In the genomic region with DNA sequence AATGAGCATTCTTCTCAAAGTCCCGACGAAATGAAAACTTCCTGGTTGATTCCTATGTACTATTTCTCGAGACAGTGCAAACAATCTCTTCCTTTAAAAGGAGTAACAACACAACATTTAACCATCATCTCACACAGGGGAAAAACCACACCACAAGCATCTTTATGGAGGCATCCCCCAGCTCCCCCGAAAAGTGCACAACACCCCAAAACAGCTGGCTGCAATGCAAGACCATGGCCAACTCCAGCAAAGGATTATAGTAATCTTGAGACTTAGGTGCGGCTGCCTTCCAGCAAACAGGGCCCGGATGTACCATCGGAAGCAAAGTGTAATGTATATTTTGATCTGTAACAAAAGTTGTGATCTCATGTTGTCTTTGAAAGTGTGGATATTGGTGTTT, we compare ENCODE assay signal across 9 mouse cellular contexts. TPM values are rescaled to one million over a fixed set of nuclear protein-coding genes. Genes with fewer than 3 reads are reported as not detected.
DNase-seq lines count a peak whose midpoint lies in the region; ATAC-seq and TF ChIP-seq lines count a peak whose summit lies in the region.
"Had no signal": no experiment of that assay in that cellular context is flagged by ENCODE, and none has a peak within 500 bp of the region (broad histone marks: within the 10 kb centered on the region; RNA-seq: fewer than 3 reads in every experiment).

No protein-coding gene starts in this region.

- no peaks in the 10 kb centered on the region; the same call in 1 of the 2 replicates for H3K9me3 ChIP-seq in heart, postnatal 0 days (replicated peaks; ENCODE audit: control insufficient read depth, low read length)
- H3K9me3 ChIP-seq in embryonic facial prominence, embryonic 14.5 days (ENCODE audit: control insufficient read depth, low read length): no peaks in the 10 kb centered on the region
- no peaks in the 10 kb centered on the region for H3K9me3 ChIP-seq in limb, embryonic 10.5 days (replicated peaks)
- no peaks in the 10 kb centered on the region for H3K9me3 ChIP-seq in neural tube, embryonic 12.5 days

- peaks cover 70% of the 10 kb centered on the region for H3K27me3 ChIP-seq in heart, postnatal 0 days (ENCODE audit: control insufficient read depth, insufficient read depth, low read length)
- H3K27me3 ChIP-seq in embryonic facial prominence, embryonic 14.5 days (replicated peaks; ENCODE audit: control insufficient read depth, insufficient read depth, low read length): peaks cover 18% of the 10 kb centered on the region
- peaks cover 39% of the 10 kb centered on the region for H3K27me3 ChIP-seq in limb, embryonic 10.5 days (ENCODE audit: low read depth, poor library complexity, severe bottlenecking)
- H3K27me3 ChIP-seq in neural tube, embryonic 12.5 days (replicated peaks): peaks cover 52% of the 10 kb centered on the region

- intact Hi-C loops in heart, postnatal 10 days (cut with DNase I): no loop called here

- H3K4me3 ChIP-seq in heart, postnatal 0 days (ENCODE audit: low read depth, low read length): peak overlapping the region; percentile 49
- peak overlapping the region; percentile 52 for H3K4me3 ChIP-seq in embryonic facial prominence, embryonic 14.5 days (ENCODE audit: low read depth, low read length)
- peak overlapping the region; percentile 67 for H3K4me3 ChIP-seq in limb, embryonic 10.5 days
- H3K4me3 ChIP-seq in neural tube, embryonic 12.5 days: peak overlapping the region; percentile 46

- no peaks in the 10 kb centered on the region; the same call in 1 of the 2 replicates for H3K36me3 ChIP-seq in heart, postnatal 0 days (replicated peaks; ENCODE audit: control insufficient read depth, insufficient read depth, low read length)
- no peaks in the 10 kb centered on the region for H3K36me3 ChIP-seq in embryonic facial prominence, embryonic 14.5 days (ENCODE audit: control insufficient read depth, insufficient read depth, low read length)
- no peaks in the 10 kb centered on the region for H3K36me3 ChIP-seq in limb, embryonic 10.5 days
- no peaks in the 10 kb centered on the region for H3K36me3 ChIP-seq in neural tube, embryonic 12.5 days
- H3K36me3 ChIP-seq: G1E had no signal

- TF ChIP-seq CTCF in heart, postnatal 0 days (IDR thresholded peaks at IDR 0.05; ENCODE audit: low read depth): no peak

- no peak for DNase-seq in heart, postnatal 0 days (ENCODE audit: low spot score)
- DNase-seq in heart, postnatal 10 days: no peak
- no peak for DNase-seq in embryonic facial prominence, embryonic 14.5 days (ENCODE audit: low spot score)
- DNase-seq in limb, embryonic 10.5 days (ENCODE audit: low spot score): peak; percentile 62
- DNase-seq in c-Kit-positive CD71-positive TER-119-positive erythroid progenitor cells, embryonic 14.5 days (ENCODE audit: low spot score): no peak
- no peak for DNase-seq in Muller cell, postnatal 12 days (ENCODE audit: inconsistent ontology term)
- DNase-seq in cerebellum, adult 8-10 months: no peak

- H3K9ac ChIP-seq in heart, postnatal 0 days (replicated peaks; ENCODE audit: low read depth, low read length): no peak overlapping the region
- H3K9ac ChIP-seq in embryonic facial prominence, embryonic 14.5 days (ENCODE audit: low read depth, low read length): peak overlapping the region; percentile 91
- H3K9ac ChIP-seq in neural tube, embryonic 12.5 days: peak overlapping the region; percentile 73

- no peak for ATAC-seq in heart, postnatal 0 days (ENCODE audit: insufficient read depth, low read depth)
- ATAC-seq in embryonic facial prominence, embryonic 14.5 days (ENCODE audit: low read depth): no peak
- ATAC-seq in neural tube, embryonic 12.5 days (ENCODE audit: low FRiP score, low read depth): no peak

- H3K27ac ChIP-seq in heart, postnatal 0 days (ENCODE audit: low read depth): no peak overlapping the region
- H3K27ac ChIP-seq in embryonic facial prominence, embryonic 14.5 days (replicated peaks; ENCODE audit: low read depth, low read length): peak overlapping the region; percentile 89
- H3K27ac ChIP-seq in limb, embryonic 10.5 days: peak overlapping the region; percentile 96
- H3K27ac ChIP-seq in neural tube, embryonic 12.5 days: no peak overlapping the region

- H3K4me2 ChIP-seq in heart, postnatal 0 days (ENCODE audit: low read depth, low read length): peak overlapping the region; percentile 69
- peak overlapping the region; percentile 78 for H3K4me2 ChIP-seq in embryonic facial prominence, embryonic 14.5 days (ENCODE audit: low read depth, low read length)
- H3K4me2 ChIP-seq in neural tube, embryonic 12.5 days (replicated peaks): peak overlapping the region; percentile 55

- no peak for TF ChIP-seq EP300 in heart, postnatal 0 days (IDR thresholded peaks at IDR 0.05; ENCODE audit: low read depth)

- 42% methylated on average over 7 of the region's 7 CpGs for WGBS in heart, postnatal 0 days
- 14% methylated on average over 7 of the region's 7 CpGs for WGBS in embryonic facial prominence, embryonic 14.5 days
- WGBS in limb, embryonic 10.5 days: 2% methylated on average over 7 of the region's 7 CpGs
- 5% methylated on average over 7 of the region's 7 CpGs for WGBS in neural tube, embryonic 12.5 days

- peaks cover 7% of the 10 kb centered on the region; the same call in 1 of the 2 replicates for H3K4me1 ChIP-seq in heart, postnatal 0 days (ENCODE audit: control insufficient read depth, insufficient read depth)
- H3K4me1 ChIP-seq in embryonic facial prominence, embryonic 14.5 days (ENCODE audit: control insufficient read depth, insufficient read depth, low read length): no peaks in the 10 kb centered on the region
- H3K4me1 ChIP-seq in limb, embryonic 10.5 days: peaks cover 40% of the 10 kb centered on the region
- peaks cover 35% of the 10 kb centered on the region for H3K4me1 ChIP-seq in neural tube, embryonic 12.5 days

RNA-seq across cellular contexts. Expression of a gene that starts 1.8 kb away (rescaled TPM):
- total RNA-seq in heart, postnatal 0 days (2014; rRNA removed; ENCODE audit: low replicate concordance): not detected in 2 replicates
- 0.27 and 0.33 TPM in 2 replicates for polyA plus RNA-seq in heart, postnatal 0 days (2015; fragmentation: Nextera tagmentation; extraction: Ambion mirVana)
- total RNA-seq in heart, postnatal 10 days (2021): under 1 TPM; 0.10 TPM
- 21.9 and 24.6 TPM in 2 replicates for polyA plus RNA-seq in embryonic facial prominence, embryonic 14.5 days (2014; fragmentation: Nextera tagmentation; extraction: Ambion mirVana)
- polyA plus RNA-seq in limb, embryonic 10.5 days (2016; fragmentation: Nextera tagmentation; extraction: Ambion mirVana): 34.9 and 67.2 TPM in 2 replicates
- polyA plus RNA-seq in neural tube, embryonic 12.5 days (2016; fragmentation: Nextera tagmentation; extraction: Ambion mirVana): 52.0 and 57.1 TPM in 2 replicates
- polyA plus RNA-seq: G1E had no signal

Comparison
In these comparisons a context has a peak if more than half of its experiments do, and no peak if none do; other contexts are left out.
1. H3K27ac ChIP-seq: peak in embryonic facial prominence, embryonic 14.5 days (single experiment) and limb, embryonic 10.5 days (single experiment); none in heart, postnatal 0 days (single experiment) and neural tube, embryonic 12.5 days (single experiment).
2. RNA of a gene that starts 1.8 kb away (polyA plus RNA-seq): 34.9 to 67.2 TPM in limb, embryonic 10.5 days, 52.0 to 57.1 TPM in neural tube, embryonic 12.5 days and 21.9 to 24.6 TPM in embryonic facial prominence, embryonic 14.5 days; 0.27 to 0.33 TPM in heart, postnatal 0 days; every median in the first group is over 10 times any median in the second.
3. Peak in every context shown above with its lines, with median percentiles within 50 percentile points of each other: H3K4me2 ChIP-seq and H3K4me3 ChIP-seq.